Mouse (Mus musculus) heart, embryonic 13.5 days (tissue): ENCODE measurements at regions not wholly inside any gene's neighbourhood (a gene's known extent, or its start where the extent isn't known, plus 50 kb on each side); places are given as distances from the start of the nearest gene placed in this dataset.

Experiments
- ATAC-seq: fragments of 200-750 bp; cut with Nextera tagmentation; 2 replicates; pipeline ENCODE4 v1.8.0; 2017; ENCODE audit warnings: moderate TSS enrichment; ENCODE audit not compliant: insufficient number of reproducible peaks, low FRiP score, low TSS enrichment; ENCODE audit errors: extremely low read depth
- H3K27ac ChIP-seq: fragments of 300-500 bp; sonication (generic); replicated peaks from 2 replicates; pipeline ENCODE4 v1.5.1; 2015; ENCODE audit warnings: moderate library complexity, mild to moderate bottlenecking, inconsistent platforms
- H3K27me3 ChIP-seq: fragments of 300-500 bp; sonication (generic); replicated peaks from 2 replicates; pipeline ENCODE4 v1.6.1; 2015; ENCODE audit warnings: mild to moderate bottlenecking, inconsistent platforms
- H3K36me3 ChIP-seq: fragments of 300-500 bp; sonication (generic); 2 replicates; pipeline ENCODE4 v1.6.1; 2015; ENCODE audit warnings: mild to moderate bottlenecking, inconsistent platforms
- H3K4me1 ChIP-seq: fragments of 300-500 bp; sonication (generic); 2 replicates; pipeline ENCODE4 v1.6.1; 2015; ENCODE audit warnings: inconsistent platforms
- H3K4me2 ChIP-seq: fragments of 300-500 bp; sonication (generic); 2 replicates; pipeline ENCODE4 v1.6.1; 2015; ENCODE audit warnings: inconsistent platforms, mild to moderate bottlenecking, moderate library complexity
- H3K4me3 ChIP-seq: fragments of 300-500 bp; sonication (generic); 2 replicates; pipeline ENCODE4 v1.5.1; 2015; ENCODE audit warnings: moderate library complexity, mild to moderate bottlenecking, inconsistent platforms
- H3K9ac ChIP-seq: fragments of 300-500 bp; sonication (generic); 2 replicates; pipeline ENCODE4 v1.6.1; 2015; ENCODE audit warnings: inconsistent platforms, mild to moderate bottlenecking, moderate library complexity
- H3K9me3 ChIP-seq: fragments of 300-500 bp; sonication (generic); 2 replicates; pipeline ENCODE4 v1.6.1; 2016; ENCODE audit warnings: inconsistent platforms
- WGBS: fragments of 180-500 bp; shearing (Covaris S2); methylation state at CpG from one replicate; pipeline ENCODE4 v1.1.7; 2015; ENCODE audit warnings: mixed read lengths; 5-methylcytosine and 5-hydroxymethylcytosine counted together

- Histone ChIP-seq H3K9me3 (no peaks in the 10 kb centered on the region), H3K4me3 (no peak overlapping the region), H3K4me1 (no peaks in the 10 kb centered on the region), H3K4me2 (no peak overlapping the region), H3K27ac (no peak overlapping the region), H3K27me3 (peaks cover 5% of the 10 kb centered on the region; the same call in 1 of the 2 replicates), H3K9ac (no peak overlapping the region), H3K36me3 (no peaks in the 10 kb centered on the region)
- no peak for ATAC-seq
- 77% methylated on average over 4 of the region's 4 CpGs for WGBS
These were observed 72.6 kb downstream of the Icos start for GRCm38 (mm10) chr1:61050346-61050745.

GRCm38 (mm10) chr1:61053676-61054075 lies 75.9 kb downstream of the Icos start:
- 54% methylated on average over 1 of the region's 1 CpGs for WGBS
- H3K9me3 ChIP-seq, result no peaks in the 10 kb centered on the region
- no peak for ATAC-seq

GRCm38 (mm10) chr1:61054391-61054790 lies 76.7 kb downstream of the Icos start:
- Histone ChIP-seq H3K4me2 (no peak overlapping the region), H3K4me1 (no peaks in the 10 kb centered on the region), H3K9ac (no peak overlapping the region), H3K27ac (no peak overlapping the region), H3K9me3 (no peaks in the 10 kb centered on the region), H3K4me3 (no peak overlapping the region), H3K27me3 (peaks cover 5% of the 10 kb centered on the region; the same call in 1 of the 2 replicates), H3K36me3 (no peaks in the 10 kb centered on the region)
- 81% methylated on average over 6 of the region's 6 CpGs for WGBS
- no peak for ATAC-seq

More at GRCm38 (mm10) chr1:61053676-61054075, 75.9 kb downstream of the Icos start:
- Histone ChIP-seq H3K36me3 (no peaks in the 10 kb centered on the region), H3K4me3 (no peak overlapping the region), H3K27me3 (peaks cover 5% of the 10 kb centered on the region; the same call in 1 of the 2 replicates), H3K9ac (no peak overlapping the region), H3K4me2 (no peak overlapping the region), H3K27ac (no peak overlapping the region), H3K4me1 (no peaks in the 10 kb centered on the region)

GRCm38 (mm10) chr1:61055176-61055575 lies 77.4 kb downstream of the Icos start:
- Histone ChIP-seq H3K4me2 (peak overlapping the region; percentile 62), H3K9ac (0 out of 2 replicates have a peak overlapping the region, but pooled peaks have one; percentile 10), H3K4me3 (peak overlapping the region; percentile 32; the same call in 1 of the 2 replicates), H3K27me3 (peaks cover 5% of the 10 kb centered on the region; the same call in 1 of the 2 replicates), H3K9me3 (no peaks in the 10 kb centered on the region), H3K4me1 (no peaks in the 10 kb centered on the region), H3K36me3 (no peaks in the 10 kb centered on the region), H3K27ac (no peak overlapping the region)
- 9% methylated on average over 8 of the region's 8 CpGs for WGBS
- no peak for ATAC-seq

- 64% methylated on average over 11 of the region's 11 CpGs for WGBS
- Histone ChIP-seq H3K4me2 (no peak overlapping the region), H3K4me3 (no peak overlapping the region), H3K4me1 (no peaks in the 10 kb centered on the region), H3K36me3 (no peaks in the 10 kb centered on the region), H3K9ac (no peak overlapping the region), H3K27me3 (no peaks in the 10 kb centered on the region), H3K9me3 (no peaks in the 10 kb centered on the region), H3K27ac (no peak overlapping the region)
- no peak for ATAC-seq
These were observed 82.3 kb downstream of the Icos start for GRCm38 (mm10) chr1:61059910-61060536.

GRCm38 (mm10) chr1:61061892-61062460 lies 84.2 kb downstream of the Icos start:
- no peaks in the 10 kb centered on the region for H3K9me3 ChIP-seq
- H3K27me3 ChIP-seq, result no peaks in the 10 kb centered on the region
- no peak overlapping the region for H3K27ac ChIP-seq
- H3K36me3 ChIP-seq, result no peaks in the 10 kb centered on the region
- 69% methylated on average over 3 of the region's 3 CpGs for WGBS
- no peak overlapping the region for H3K4me3 ChIP-seq
- ATAC-seq, result no peak
- H3K9ac ChIP-seq, result no peak overlapping the region
- H3K4me2 ChIP-seq, result no peak overlapping the region
- H3K4me1 ChIP-seq, result peaks cover 4% of the 10 kb centered on the region; the same call in 1 of the 2 replicates

GRCm38 (mm10) chr1:61068112-61068511 lies 90.4 kb downstream of the Icos start:
- Histone ChIP-seq H3K4me3 (no peak overlapping the region), H3K4me1 (peaks cover 4% of the 10 kb centered on the region; the same call in 1 of the 2 replicates), H3K36me3 (no peaks in the 10 kb centered on the region), H3K9me3 (no peaks in the 10 kb centered on the region), H3K27me3 (no peaks in the 10 kb centered on the region), H3K27ac (no peak overlapping the region), H3K4me2 (no peak overlapping the region), H3K9ac (no peak overlapping the region)
- WGBS, result 73% methylated on average over 6 of the region's 6 CpGs
- no peak for ATAC-seq

GRCm38 (mm10) chr1:61074127-61074526 lies 96.4 kb downstream of the Icos start:
- WGBS, result 80% methylated on average over 2 of the region's 2 CpGs
- Histone ChIP-seq H3K4me1 (no peaks in the 10 kb centered on the region), H3K4me2 (no peak overlapping the region), H3K27me3 (no peaks in the 10 kb centered on the region), H3K36me3 (no peaks in the 10 kb centered on the region), H3K27ac (no peak overlapping the region), H3K9me3 (no peaks in the 10 kb centered on the region), H3K4me3 (no peak overlapping the region), H3K9ac (no peak overlapping the region)
- ATAC-seq, result no peak

- H3K27me3 ChIP-seq, result no peaks in the 10 kb centered on the region
- no peaks in the 10 kb centered on the region for H3K36me3 ChIP-seq
- H3K9ac ChIP-seq, result no peak overlapping the region
- no peaks in the 10 kb centered on the region for H3K9me3 ChIP-seq
- 65% methylated on average over 1 of the region's 1 CpGs for WGBS
- ATAC-seq, result no peak
- H3K4me2 ChIP-seq, result no peak overlapping the region
- no peaks in the 10 kb centered on the region for H3K4me1 ChIP-seq
- no peak overlapping the region for H3K4me3 ChIP-seq
- H3K27ac ChIP-seq, result no peak overlapping the region
These were observed 97.6 kb downstream of the Icos start for GRCm38 (mm10) chr1:61075335-61075734.

GRCm38 (mm10) chr1:61084732-61085131 lies 107.0 kb downstream of the Icos start:
- Histone ChIP-seq H3K36me3 (no peaks in the 10 kb centered on the region), H3K4me3 (no peak overlapping the region), H3K4me1 (no peaks in the 10 kb centered on the region), H3K9me3 (no peaks in the 10 kb centered on the region), H3K9ac (no peak overlapping the region), H3K27me3 (no peaks in the 10 kb centered on the region), H3K4me2 (no peak overlapping the region), H3K27ac (no peak overlapping the region)
- no peak for ATAC-seq

- ATAC-seq, result no peak
- Histone ChIP-seq H3K4me1 (no peaks in the 10 kb centered on the region), H3K9me3 (no peaks in the 10 kb centered on the region), H3K9ac (no peak overlapping the region), H3K4me3 (no peak overlapping the region), H3K27ac (no peak overlapping the region), H3K4me2 (no peak overlapping the region), H3K36me3 (no peaks in the 10 kb centered on the region), H3K27me3 (no peaks in the 10 kb centered on the region)
- 60% methylated on average over 5 of the region's 5 CpGs for WGBS
These were observed 109.1 kb downstream of the Icos start for GRCm38 (mm10) chr1:61086811-61087210.

- no peak overlapping the region for H3K4me2 ChIP-seq
- H3K9ac ChIP-seq, result no peak overlapping the region
- H3K9me3 ChIP-seq, result no peaks in the 10 kb centered on the region
- H3K27ac ChIP-seq, result no peak overlapping the region
- no peaks in the 10 kb centered on the region for H3K27me3 ChIP-seq
- no peaks in the 10 kb centered on the region for H3K36me3 ChIP-seq
- no peaks in the 10 kb centered on the region for H3K4me1 ChIP-seq
- no peak overlapping the region for H3K4me3 ChIP-seq
- no peak for ATAC-seq
- 70% methylated on average over 1 of the region's 1 CpGs for WGBS
These were observed 113.1 kb downstream of the Icos start for GRCm38 (mm10) chr1:61090801-61091200.
